Mouse (Mus musculus) E14TG2a.4 (cell line): ENCODE results near the gene Plscr3.
A peak's percentile ranks its signal among the peaks of the same experiment; 100 is the strongest.

Experiments used
- H3K27me3 ChIP-seq: 2 replicates; pipeline ENCODE4 v1.6.1; 2014; ENCODE audit warnings: low read length, control low read depth; ENCODE audit not compliant: insufficient read depth
- H3K36me3 ChIP-seq: 2 replicates; pipeline ENCODE4 v1.6.1; 2014; ENCODE audit warnings: low read length, control low read depth; ENCODE audit not compliant: insufficient read depth
- H3K4me1 ChIP-seq: replicated peaks from 2 replicates; pipeline ENCODE4 v1.6.1; 2014; ENCODE audit warnings: low read depth, low read length, control low read depth
- H3K4me3 ChIP-seq: replicated peaks from 2 replicates; pipeline ENCODE4 v1.5.1; 2014; ENCODE audit warnings: mild to moderate bottlenecking, low read length
- H3K9me3 ChIP-seq: 2 replicates; pipeline ENCODE4 v1.6.1; 2014; ENCODE audit warnings: low read length, control low read depth
- CTCF ChIP-seq: conservative IDR thresholded peaks from 2 replicates; pipeline ENCODE4 v1.5.1; 2014; ENCODE audit warnings: low read length
- NANOG ChIP-seq: IDR thresholded peaks from 2 replicates; pipeline ENCODE4 v1.6.1; 2014; ENCODE audit warnings: borderline replicate concordance, low read length, mixed read lengths
- POU5F1 ChIP-seq: IDR thresholded peaks from 2 replicates; pipeline ENCODE4 v1.6.1; 2014; ENCODE audit warnings: low read length, borderline replicate concordance

Gene Plscr3

GRCm38 (mm10) chr11:69886907-69887635 lies 40.9 kb downstream of the Plscr3 start:
- Histone ChIP-seq H3K36me3 (peaks cover 36% of the 10 kb centered on the region), H3K4me1 (peaks cover 46% of the 10 kb centered on the region), H3K9me3 (no peaks in the 10 kb centered on the region), H3K4me3 (no peak overlapping the region), H3K27me3 (peaks cover 6% of the 10 kb centered on the region)
- TF ChIP-seq NANOG: no peak
- TF ChIP-seq CTCF: peak; percentile 34

GRCm38 (mm10) chr11:69891482-69891881 lies 45.3 kb downstream of the Plscr3 start:
- no peaks in the 10 kb centered on the region for H3K9me3 ChIP-seq
- H3K4me1 ChIP-seq: peaks cover 53% of the 10 kb centered on the region
- TF ChIP-seq POU5F1: no peak
- TF ChIP-seq NANOG: no peak
- no peak for TF ChIP-seq CTCF
- no peaks in the 10 kb centered on the region for H3K27me3 ChIP-seq
- peak overlapping the region; percentile 32; the same call in 1 of the 2 replicates for H3K4me3 ChIP-seq
- peaks cover 15% of the 10 kb centered on the region for H3K36me3 ChIP-seq

GRCm38 (mm10) chr11:69894671-69895070 lies 48.5 kb downstream of the Plscr3 start:
- Histone ChIP-seq H3K4me3 (peak overlapping the region; percentile 60), H3K9me3 (no peaks in the 10 kb centered on the region), H3K27me3 (peaks cover 8% of the 10 kb centered on the region; the same call in 1 of the 2 replicates), H3K4me1 (peaks cover 64% of the 10 kb centered on the region), H3K36me3 (no peaks in the 10 kb centered on the region; the same call in 1 of the 2 replicates)
- TF ChIP-seq NANOG: no peak

GRCm38 (mm10) chr11:69895291-69895690 lies 49.1 kb downstream of the Plscr3 start, which contains the start of gene Acap1:
Gene Acap1 (minus strand): TSS chr11:69895539.
- Histone ChIP-seq H3K36me3 (no peaks in the 10 kb centered on the region; the same call in 1 of the 2 replicates), H3K4me1 (peaks cover 64% of the 10 kb centered on the region), H3K27me3 (peaks cover 8% of the 10 kb centered on the region; the same call in 1 of the 2 replicates), H3K4me3 (peak within 1 kb of the TSS; percentile 60), H3K9me3 (no peaks in the 10 kb centered on the region)
- TF ChIP-seq NANOG (no peak), CTCF (no peak), POU5F1 (no peak)

GRCm38 (mm10) chr11:69899870-69900269 lies 53.7 kb downstream of the Plscr3 start:
- H3K4me3 ChIP-seq: peak overlapping the region; percentile 93
- no peaks in the 10 kb centered on the region for H3K9me3 ChIP-seq
- no peak for TF ChIP-seq POU5F1
- no peak for TF ChIP-seq NANOG
- no peak for TF ChIP-seq CTCF
- peaks cover 18% of the 10 kb centered on the region for H3K36me3 ChIP-seq
- H3K27me3 ChIP-seq: peaks cover 8% of the 10 kb centered on the region; the same call in 1 of the 2 replicates
- H3K4me1 ChIP-seq: peaks cover 66% of the 10 kb centered on the region

GRCm38 (mm10) chr11:69900471-69901405 lies 54.6 kb downstream of the Plscr3 start, which contains the start of the genes 2810408A11Rik and Neurl4:
Gene 2810408A11Rik (minus strand): TSS chr11:69900987.
Gene Neurl4 (plus strand): TSS chr11:69901072.
- Histone ChIP-seq H3K9me3 (no peaks in the 10 kb centered on the region), H3K4me1 (peaks cover 58% of the 10 kb centered on the region), H3K36me3 (peaks cover 26% of the 10 kb centered on the region), H3K4me3 (peak within 1 kb of the TSS; percentile 93), H3K27me3 (peaks cover 8% of the 10 kb centered on the region; the same call in 1 of the 2 replicates)
- TF ChIP-seq NANOG (no peak), POU5F1 (no peak)

- Histone ChIP-seq H3K4me3 (peak overlapping the region; percentile 93), H3K36me3 (peaks cover 33% of the 10 kb centered on the region)
- TF ChIP-seq POU5F1 (no peak), NANOG (no peak), CTCF (no peak)
Observed at GRCm38 (mm10) chr11:69901406-69901846, 55.2 kb downstream of the Plscr3 start.

More at GRCm38 (mm10) chr11:69901406-69901846, 55.2 kb downstream of the Plscr3 start:
- Histone ChIP-seq H3K9me3 (no peaks in the 10 kb centered on the region), H3K4me1 (peaks cover 59% of the 10 kb centered on the region), H3K27me3 (peaks cover 8% of the 10 kb centered on the region; the same call in 1 of the 2 replicates)
